Mouse (Mus musculus): ENCODE data around the gene Ppp4r3a.

DNA sequence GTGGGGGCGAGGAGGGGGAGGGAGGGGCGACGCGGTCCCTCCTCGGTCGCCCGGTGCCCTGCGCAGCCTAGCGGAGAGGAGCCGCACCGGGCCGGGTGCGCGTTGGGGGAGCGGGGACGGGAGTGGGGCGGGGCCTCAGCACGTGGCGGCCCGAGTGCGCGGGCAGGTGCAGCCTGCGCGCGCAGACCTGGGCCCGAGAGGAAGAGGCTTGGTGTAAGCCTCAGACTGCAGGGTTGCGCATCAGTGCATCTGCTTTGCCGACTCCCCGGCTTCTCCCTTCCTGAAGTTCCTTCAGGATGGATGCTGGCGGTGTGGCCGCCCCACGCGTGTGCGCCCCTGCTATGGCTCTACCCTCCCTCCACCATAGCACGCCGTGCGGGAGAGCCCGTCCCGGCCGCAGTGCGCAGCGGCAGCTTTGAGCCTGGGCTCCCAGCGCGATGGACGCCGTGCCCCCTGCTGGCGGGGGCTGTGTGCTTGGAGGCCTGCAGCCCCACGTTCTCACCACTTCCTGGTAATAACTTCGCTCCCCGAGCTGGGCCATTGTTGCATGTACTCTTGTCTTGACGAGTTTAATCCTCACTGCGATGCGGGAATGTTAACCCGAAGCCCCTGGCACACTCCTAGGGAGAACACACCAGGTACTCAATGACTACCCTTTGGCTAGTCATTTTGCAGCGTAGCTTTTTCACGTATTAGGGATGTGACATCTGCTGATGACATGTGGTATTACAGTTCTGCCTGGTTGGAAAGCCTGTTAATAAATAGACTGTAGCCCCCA lies 54.4 kb downstream of the Ppp4r3a start, which contains the start of gene Ccdc88c:
- TF ChIP-seq GATA1 (IDR thresholded peaks at IDR 0.05; ENCODE audit: low read length) (no peak), TAL1 (IDR thresholded peaks at IDR 0.05; ENCODE audit: low read length) (no peak)

Data from erythroblast, embryonic 14.5 days (primary cell).